Comparison of ENCODE assay signal across 8 mouse cellular contexts in genomic region chr9:56891517-56892011, GRCm38 (mm10). TPM values are rescaled to one million over a fixed set of nuclear protein-coding genes. Genes with fewer than 3 reads are reported as not detected.
DNase-seq lines count a peak whose midpoint lies in the region; ATAC-seq and TF ChIP-seq lines count a peak whose summit lies in the region.

No protein-coding gene starts in this region.

- H3K4me1 ChIP-seq in embryonic facial prominence, embryonic 11.5 days (ENCODE audit: control insufficient read depth, insufficient read depth, low read length), result peaks cover 4% of the 10 kb centered on the region
- peaks cover 30% of the 10 kb centered on the region for H3K4me1 ChIP-seq in heart, embryonic 12.5 days (replicated peaks)
- H3K4me1 ChIP-seq in kidney, embryonic 15.5 days, result peaks cover 32% of the 10 kb centered on the region
- H3K4me1 ChIP-seq in midbrain, postnatal 0 days (ENCODE audit: insufficient read depth, low read length), result no peaks in the 10 kb centered on the region
- 0 out of 2 replicates have a peak, but pooled peaks cover 2% of the 10 kb centered on the region for H3K4me1 ChIP-seq in stomach, postnatal 0 days (replicated peaks; ENCODE audit: control insufficient read depth, insufficient read depth)

- DNase-seq in A20 (ENCODE audit: low read depth, low spot score) (peak; percentile 79), liver (peak; percentile 46)
- peak; percentile 76 for DNase-seq in adrenal gland, postnatal 10 days
- peak; percentile 92 for DNase-seq in embryonic facial prominence, embryonic 11.5 days (ENCODE audit: low spot score)
- DNase-seq in midbrain, postnatal 0 days (ENCODE audit: low spot score), result peak; percentile 90
- DNase-seq in stomach, postnatal 0 days (ENCODE audit: low spot score), result peak; percentile 74

- WGBS in embryonic facial prominence, embryonic 11.5 days, result 31% methylated on average over 12 of the region's 12 CpGs
- 36% methylated on average over 12 of the region's 12 CpGs for WGBS in heart, embryonic 12.5 days
- 29% methylated on average over 12 of the region's 12 CpGs for WGBS in kidney, embryonic 15.5 days
- 29% methylated on average over 12 of the region's 12 CpGs for WGBS in midbrain, postnatal 0 days
- 35% methylated on average over 12 of the region's 12 CpGs for WGBS in stomach, postnatal 0 days

- H3K4me2 ChIP-seq in embryonic facial prominence, embryonic 11.5 days (ENCODE audit: low read depth, low read length), result peak overlapping the region; percentile 25
- H3K4me2 ChIP-seq in heart, embryonic 12.5 days, result peak overlapping the region; percentile 31
- H3K4me2 ChIP-seq in kidney, embryonic 15.5 days, result peak overlapping the region; percentile 48
- H3K4me2 ChIP-seq in midbrain, postnatal 0 days (ENCODE audit: low read depth, low read length, poor library complexity, severe bottlenecking), result peak overlapping the region; percentile 38
- H3K4me2 ChIP-seq in stomach, postnatal 0 days (replicated peaks; ENCODE audit: low read depth), result peak overlapping the region; percentile 38; the same call in 1 of the 2 replicates

- H3K27me3 ChIP-seq in embryonic facial prominence, embryonic 11.5 days (ENCODE audit: control insufficient read depth, insufficient read depth, low read length), result no peaks in the 10 kb centered on the region
- H3K27me3 ChIP-seq in heart, embryonic 12.5 days (replicated peaks), result peaks cover 11% of the 10 kb centered on the region; the same call in 1 of the 2 replicates
- H3K27me3 ChIP-seq in kidney, embryonic 15.5 days, result peaks cover 3% of the 10 kb centered on the region; the same call in 1 of the 2 replicates
- 0 out of 2 replicates have a peak, but pooled peaks cover 2% of the 10 kb centered on the region for H3K27me3 ChIP-seq in midbrain, postnatal 0 days (ENCODE audit: insufficient read depth, low read length)
- no peaks in the 10 kb centered on the region for H3K27me3 ChIP-seq in stomach, postnatal 0 days (ENCODE audit: control insufficient read depth, insufficient read depth, low read length)

- H3K27ac ChIP-seq in embryonic facial prominence, embryonic 11.5 days (replicated peaks; ENCODE audit: low read depth, low read length), result no peak overlapping the region
- no peak overlapping the region for H3K27ac ChIP-seq in heart, embryonic 12.5 days (ENCODE audit: poor library complexity, severe bottlenecking)
- H3K27ac ChIP-seq in kidney, embryonic 15.5 days, result 0 out of 2 replicates have a peak overlapping the region, but pooled peaks have one; percentile 37
- no peak overlapping the region for H3K27ac ChIP-seq in midbrain, postnatal 0 days (ENCODE audit: low read depth, low read length)
- no peak overlapping the region; the same call in 1 of the 2 replicates for H3K27ac ChIP-seq in stomach, postnatal 0 days (replicated peaks)

- no peaks in the 10 kb centered on the region for H3K36me3 ChIP-seq in embryonic facial prominence, embryonic 11.5 days (replicated peaks; ENCODE audit: control insufficient read depth, insufficient read depth, low read depth, low read length)
- peaks cover 67% of the 10 kb centered on the region for H3K36me3 ChIP-seq in heart, embryonic 12.5 days
- H3K36me3 ChIP-seq in kidney, embryonic 15.5 days, result peaks cover 30% of the 10 kb centered on the region
- H3K36me3 ChIP-seq in midbrain, postnatal 0 days (ENCODE audit: insufficient read depth, low read length), result no peaks in the 10 kb centered on the region
- H3K36me3 ChIP-seq in stomach, postnatal 0 days (ENCODE audit: control insufficient read depth, insufficient read depth, low read length), result peaks cover 5% of the 10 kb centered on the region; the same call in 1 of the 2 replicates

- no peak overlapping the region for H3K4me3 ChIP-seq in embryonic facial prominence, embryonic 11.5 days (ENCODE audit: low read depth, low read length)
- H3K4me3 ChIP-seq in heart, embryonic 12.5 days, result no peak overlapping the region
- H3K4me3 ChIP-seq in kidney, embryonic 15.5 days (replicated peaks), result 0 out of 2 replicates have a peak overlapping the region, but pooled peaks have one; percentile 3
- H3K4me3 ChIP-seq in midbrain, postnatal 0 days (ENCODE audit: low read depth, low read length), result no peak overlapping the region
- no peak overlapping the region for H3K4me3 ChIP-seq in stomach, postnatal 0 days (ENCODE audit: low read depth, low read length)

- peak; percentile 25; the same call in 1 of the 2 replicates for ATAC-seq in embryonic facial prominence, embryonic 11.5 days (replicated peaks; ENCODE audit: insufficient number of reproducible peaks, low FRiP score, low TSS enrichment, low read depth)
- no peak for ATAC-seq in heart, embryonic 12.5 days (ENCODE audit: insufficient number of reproducible peaks, low FRiP score)
- peak; percentile 44 for ATAC-seq in kidney, embryonic 15.5 days (replicated peaks; ENCODE audit: low FRiP score)
- ATAC-seq in midbrain, postnatal 0 days (ENCODE audit: low FRiP score), result peak; percentile 64
- ATAC-seq in stomach, postnatal 0 days (ENCODE audit: low FRiP score, low TSS enrichment), result peak; percentile 28; the same call in 1 of the 2 replicates

- peak; percentile 99 for TF ChIP-seq CTCF in midbrain, postnatal 0 days (IDR thresholded peaks at IDR 0.05)
- TF ChIP-seq CTCF in stomach, postnatal 0 days (IDR thresholded peaks at IDR 0.05; ENCODE audit: low read depth), result peak; percentile 96

- H3K9me3 ChIP-seq in embryonic facial prominence, embryonic 11.5 days (replicated peaks; ENCODE audit: control insufficient read depth, low read length), result no peaks in the 10 kb centered on the region
- no peaks in the 10 kb centered on the region for H3K9me3 ChIP-seq in heart, embryonic 12.5 days (replicated peaks)
- no peaks in the 10 kb centered on the region for H3K9me3 ChIP-seq in kidney, embryonic 15.5 days (replicated peaks)
- H3K9me3 ChIP-seq in midbrain, postnatal 0 days (ENCODE audit: low read length), result no peaks in the 10 kb centered on the region
- H3K9me3 ChIP-seq in stomach, postnatal 0 days (ENCODE audit: control insufficient read depth, low read length), result no peaks in the 10 kb centered on the region

- peak overlapping the region; percentile 53 for H3K9ac ChIP-seq in embryonic facial prominence, embryonic 11.5 days (replicated peaks; ENCODE audit: low read length)
- H3K9ac ChIP-seq in heart, embryonic 12.5 days, result peak overlapping the region; percentile 57; the same call in 1 of the 2 replicates
- no peak overlapping the region for H3K9ac ChIP-seq in kidney, embryonic 15.5 days
- no peak overlapping the region for H3K9ac ChIP-seq in midbrain, postnatal 0 days (replicated peaks; ENCODE audit: low read length, poor library complexity, severe bottlenecking)
- 0 out of 2 replicates have a peak overlapping the region, but pooled peaks have one; percentile 13 for H3K9ac ChIP-seq in stomach, postnatal 0 days (ENCODE audit: low read length)

- no peak for TF ChIP-seq EP300 in stomach, postnatal 0 days (optimal IDR thresholded peaks at IDR 0.05)

RNA-seq across cellular contexts. Expression of gene Cspg4, which starts 26.7 kb away (rescaled TPM):
- 10 to 100 TPM; 14.8 to 20.7 TPM for total RNA-seq in adrenal gland, postnatal 10 days (2021)
- polyA plus RNA-seq in embryonic facial prominence, embryonic 11.5 days (2014; fragmentation: Nextera tagmentation; extraction: Ambion mirVana), result 2.0 and 2.4 TPM in 2 replicates
- polyA plus RNA-seq in heart, embryonic 12.5 days (2016; fragmentation: Nextera tagmentation; extraction: Ambion mirVana), result 32.5 and 35.9 TPM in 2 replicates
- polyA plus RNA-seq in kidney, embryonic 15.5 days (2015; fragmentation: Nextera tagmentation; extraction: Ambion mirVana), result 25.0 and 26.5 TPM in 2 replicates
- 31.6 and 37.3 TPM in 2 replicates for total RNA-seq in midbrain, postnatal 0 days (2014; rRNA removed)
- 7.5 and 8.7 TPM in 2 replicates for polyA plus RNA-seq in midbrain, postnatal 0 days (2015; fragmentation: Nextera tagmentation; extraction: Ambion mirVana)
- 7.8 and 9.0 TPM in 2 replicates for polyA plus RNA-seq in stomach, postnatal 0 days (2015; fragmentation: Nextera tagmentation; extraction: Ambion mirVana)

RNA-seq across cellular contexts. Expression of gene Odf3l1, which starts 27.1 kb away (rescaled TPM):
- 1 to 10 TPM; 2.0 to 3.2 TPM for total RNA-seq in adrenal gland, postnatal 10 days (2021)
- not detected in 2 replicates for polyA plus RNA-seq in embryonic facial prominence, embryonic 11.5 days (2014; fragmentation: Nextera tagmentation; extraction: Ambion mirVana)
- 0.84 and 1.5 TPM in 2 replicates for polyA plus RNA-seq in heart, embryonic 12.5 days (2016; fragmentation: Nextera tagmentation; extraction: Ambion mirVana)
- 0.17 and 0.22 TPM in 2 replicates for polyA plus RNA-seq in kidney, embryonic 15.5 days (2015; fragmentation: Nextera tagmentation; extraction: Ambion mirVana)
- 0.28 TPM in 1 of 2 replicates, not detected in the other for total RNA-seq in midbrain, postnatal 0 days (2014; rRNA removed)
- polyA plus RNA-seq in midbrain, postnatal 0 days (2015; fragmentation: Nextera tagmentation; extraction: Ambion mirVana), result 0.25 TPM in 1 of 2 replicates, not detected in the other
- polyA plus RNA-seq in stomach, postnatal 0 days (2015; fragmentation: Nextera tagmentation; extraction: Ambion mirVana), result 0.57 and 0.71 TPM in 2 replicates

RNA-seq across cellular contexts. Expression of gene Snx33, which starts 36.6 kb away (rescaled TPM):
- 10 to 100 TPM; 16.6 to 19.5 TPM for total RNA-seq in adrenal gland, postnatal 10 days (2021)
- polyA plus RNA-seq in embryonic facial prominence, embryonic 11.5 days (2014; fragmentation: Nextera tagmentation; extraction: Ambion mirVana), result 6.6 and 7.3 TPM in 2 replicates
- 10.2 and 10.5 TPM in 2 replicates for polyA plus RNA-seq in heart, embryonic 12.5 days (2016; fragmentation: Nextera tagmentation; extraction: Ambion mirVana)
- 9.2 and 10.5 TPM in 2 replicates for polyA plus RNA-seq in kidney, embryonic 15.5 days (2015; fragmentation: Nextera tagmentation; extraction: Ambion mirVana)
- 5.7 and 7.3 TPM in 2 replicates for total RNA-seq in midbrain, postnatal 0 days (2014; rRNA removed)
- 1.6 and 1.7 TPM in 2 replicates for polyA plus RNA-seq in midbrain, postnatal 0 days (2015; fragmentation: Nextera tagmentation; extraction: Ambion mirVana)
- 5.5 and 6.4 TPM in 2 replicates for polyA plus RNA-seq in stomach, postnatal 0 days (2015; fragmentation: Nextera tagmentation; extraction: Ambion mirVana)

RNA-seq across cellular contexts. Expression of gene Imp3, which starts 45.7 kb away (rescaled TPM):
- 10 to 100 TPM; 84.4 to 87.6 TPM for total RNA-seq in adrenal gland, postnatal 10 days (2021)
- polyA plus RNA-seq in embryonic facial prominence, embryonic 11.5 days (2014; fragmentation: Nextera tagmentation; extraction: Ambion mirVana), result 76.4 and 80.3 TPM in 2 replicates
- 58.2 and 65.0 TPM in 2 replicates for polyA plus RNA-seq in heart, embryonic 12.5 days (2016; fragmentation: Nextera tagmentation; extraction: Ambion mirVana)
- 90.8 and 93.7 TPM in 2 replicates for polyA plus RNA-seq in kidney, embryonic 15.5 days (2015; fragmentation: Nextera tagmentation; extraction: Ambion mirVana)
- 131 and 133 TPM in 2 replicates for total RNA-seq in midbrain, postnatal 0 days (2014; rRNA removed)
- 77.2 and 80.3 TPM in 2 replicates for polyA plus RNA-seq in midbrain, postnatal 0 days (2015; fragmentation: Nextera tagmentation; extraction: Ambion mirVana)
- 75.3 and 83.8 TPM in 2 replicates for polyA plus RNA-seq in stomach, postnatal 0 days (2015; fragmentation: Nextera tagmentation; extraction: Ambion mirVana)

RNA-seq across cellular contexts. Expression of gene Snupn, which starts 59.1 kb away (rescaled TPM):
- 10 to 100 TPM in 1 of 2 experiments, 1 to 10 TPM in 1; 9.7 to 11.4 TPM for total RNA-seq in adrenal gland, postnatal 10 days (2021)
- 27.2 and 29.7 TPM in 2 replicates for polyA plus RNA-seq in embryonic facial prominence, embryonic 11.5 days (2014; fragmentation: Nextera tagmentation; extraction: Ambion mirVana)
- 16.7 and 17.4 TPM in 2 replicates for polyA plus RNA-seq in heart, embryonic 12.5 days (2016; fragmentation: Nextera tagmentation; extraction: Ambion mirVana)
- polyA plus RNA-seq in kidney, embryonic 15.5 days (2015; fragmentation: Nextera tagmentation; extraction: Ambion mirVana), result 24.1 and 28.3 TPM in 2 replicates
- total RNA-seq in midbrain, postnatal 0 days (2014; rRNA removed), result 12.7 and 16.9 TPM in 2 replicates
- polyA plus RNA-seq in midbrain, postnatal 0 days (2015; fragmentation: Nextera tagmentation; extraction: Ambion mirVana), result 20.5 and 21.6 TPM in 2 replicates
- 13.8 and 14.0 TPM in 2 replicates for polyA plus RNA-seq in stomach, postnatal 0 days (2015; fragmentation: Nextera tagmentation; extraction: Ambion mirVana)

Comparison
In these comparisons a context has a peak if more than half of its experiments do, and no peak if none do; other contexts are left out.
1. H3K9ac ChIP-seq: peak in embryonic facial prominence, embryonic 11.5 days (single experiment), heart, embryonic 12.5 days (single experiment) and stomach, postnatal 0 days (single experiment); none in kidney, embryonic 15.5 days (single experiment) and midbrain, postnatal 0 days (single experiment).
2. Peak in every context shown above with its lines, with median percentiles within 50 percentile points of each other: DNase-seq and H3K4me2 ChIP-seq.